Mouse (Mus musculus) gastrocnemius, postnatal 14 days (tissue): ENCODE measurements at regions not wholly inside any gene's neighbourhood (a gene's known extent, or its start where the extent isn't known, plus 50 kb on each side); places are given as distances from the start of the nearest gene placed in this dataset.

ENCODE experiments used
- DNase-seq: peaks from one replicate; pipeline ENCODE4 v3.0.0; 2021; ENCODE audit warnings: mixed read lengths
- intact Hi-C: fragments of 180-260 bp; cut with DNase I; formaldehyde crosslinking; loops from one replicate; pipeline ENCODE4 v1.15.1; 2025; ENCODE audit warnings: low total_unique reads

- no peak for DNase-seq
- intact Hi-C loops: no loop called here
Measured at GRCm38 (mm10) chr3:129386522-129386921, 54.0 kb upstream of the Enpep start.

DNA sequence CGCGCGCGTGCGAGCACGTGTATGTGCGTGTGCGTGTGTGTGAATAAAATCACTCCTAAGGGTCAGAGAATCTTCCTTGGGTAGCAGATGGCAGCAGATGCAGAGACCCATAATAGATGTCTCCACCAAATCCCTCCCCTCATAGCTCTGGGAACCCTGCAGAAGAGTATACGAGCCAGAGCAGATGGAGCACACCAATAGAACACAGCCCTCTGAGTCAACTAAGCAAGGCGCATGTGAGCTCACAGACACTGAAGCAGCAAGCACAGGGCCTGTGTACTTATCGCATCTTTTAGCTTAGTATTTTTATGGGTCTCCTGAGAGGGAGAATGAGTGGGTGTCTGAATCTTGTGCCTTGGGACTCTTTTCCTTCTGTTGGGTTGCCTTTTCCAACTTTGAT lies 58.0 kb upstream of the Enpep start:
- intact Hi-C loops: no loop called here

GRCm38 (mm10) chr3:129391888-129392813 lies 59.6 kb upstream of the Enpep start:
- intact Hi-C loops: no loop called here
- no peak for DNase-seq

More for the DNA sequence above, 58.0 kb upstream of the Enpep start:
- no peak for DNase-seq

GRCm38 (mm10) chr3:129392814-129393804 lies 60.6 kb upstream of the Enpep start:
- DNase-seq: no peak
- intact Hi-C loops: no loop called here

DNA sequence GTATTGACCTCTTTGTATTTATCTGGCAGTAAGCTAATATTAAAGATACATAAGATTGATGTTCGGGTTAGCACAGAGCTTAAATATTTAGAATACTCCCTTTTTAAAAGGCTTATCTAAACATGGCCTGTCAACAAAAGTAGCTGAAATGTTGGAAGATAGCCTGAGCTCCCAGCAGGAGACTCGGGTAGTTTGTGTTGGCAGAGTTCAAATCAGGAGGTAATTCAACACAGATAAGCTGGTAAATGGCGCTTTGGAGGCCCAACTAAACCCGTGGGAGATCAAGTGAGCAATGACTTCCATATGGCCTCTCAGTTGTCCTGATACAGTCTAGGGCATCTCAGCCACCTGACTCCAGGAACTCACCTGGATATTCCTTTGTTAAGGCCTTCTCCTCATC lies 65.0 kb upstream of the Enpep start:
- intact Hi-C loops: no loop called here
- no peak for DNase-seq

DNA sequence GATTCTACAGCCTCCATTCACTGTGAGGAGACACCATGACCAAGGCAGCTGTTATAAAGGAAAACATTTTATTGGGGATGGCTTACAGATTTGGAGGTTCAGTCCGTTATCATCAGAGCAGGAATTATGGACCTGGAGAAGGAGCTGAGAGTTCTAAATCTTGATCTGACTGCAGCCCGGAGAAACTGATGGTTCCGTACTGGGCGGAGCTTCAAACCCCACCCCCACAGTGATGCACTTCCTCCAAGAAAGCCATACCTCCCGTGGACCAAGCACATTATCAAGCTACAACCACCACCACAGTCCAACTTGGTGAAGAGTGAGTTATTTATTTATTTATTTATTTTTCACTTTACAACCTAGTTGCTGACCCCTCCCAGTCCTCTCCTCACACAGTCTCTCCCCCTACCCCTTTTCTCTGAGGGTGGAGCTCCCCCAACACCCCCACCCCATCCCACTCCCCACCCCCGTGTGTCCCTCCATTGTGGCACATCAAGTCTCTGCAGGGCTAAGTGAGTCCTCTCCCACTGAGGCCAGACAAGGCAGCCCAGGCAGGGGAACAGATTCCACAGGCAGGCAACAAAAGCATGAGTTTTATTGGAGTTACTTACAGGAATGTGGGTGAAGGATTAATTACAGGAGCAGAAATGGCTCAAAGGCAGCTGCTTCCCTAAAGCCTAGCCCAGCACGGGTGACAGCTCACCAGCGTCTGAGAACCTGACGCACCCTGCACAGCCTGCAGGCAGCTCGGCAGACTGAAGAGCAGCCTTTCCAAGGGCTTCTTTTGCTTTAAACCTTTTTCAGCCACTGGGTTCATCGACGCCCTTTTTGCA lies 67.8 kb upstream of the Enpep start:
- intact Hi-C loops: no loop called here
- no peak for DNase-seq

- DNase-seq: no peak
- intact Hi-C loops: no loop called here
Measured at GRCm38 (mm10) chr3:129411389-129412054, 79.0 kb upstream of the Enpep start.

- intact Hi-C loops: no loop called here
- no peak for DNase-seq
Measured at GRCm38 (mm10) chr3:129412126-129412960, 79.8 kb upstream of the Enpep start.

- intact Hi-C loops: no loop called here
- DNase-seq: no peak
Measured at GRCm38 (mm10) chr3:129412961-129413246, 80.4 kb upstream of the Enpep start.

GRCm38 (mm10) chr3:129415656-129416055 lies 83.1 kb upstream of the Enpep start:
- DNase-seq: no peak
- intact Hi-C loops: no loop called here

- intact Hi-C loops: no loop called here
- DNase-seq: no peak
Measured at GRCm38 (mm10) chr3:129416337-129416736, 83.8 kb upstream of the Enpep start.

- peak; percentile 22 for DNase-seq
- intact Hi-C loops: loop anchor here (5.0 kb wide), 2 partner anchors 114 to 266 kb away; no protein-coding TSS in a partner anchor
Measured at GRCm38 (mm10) chr3:129421620-129422239, 89.2 kb upstream of the Enpep start.

- intact Hi-C loops: no loop called here
- no peak for DNase-seq
Measured at GRCm38 (mm10) chr3:129428750-129429149, 96.2 kb upstream of the Enpep start.

DNA sequence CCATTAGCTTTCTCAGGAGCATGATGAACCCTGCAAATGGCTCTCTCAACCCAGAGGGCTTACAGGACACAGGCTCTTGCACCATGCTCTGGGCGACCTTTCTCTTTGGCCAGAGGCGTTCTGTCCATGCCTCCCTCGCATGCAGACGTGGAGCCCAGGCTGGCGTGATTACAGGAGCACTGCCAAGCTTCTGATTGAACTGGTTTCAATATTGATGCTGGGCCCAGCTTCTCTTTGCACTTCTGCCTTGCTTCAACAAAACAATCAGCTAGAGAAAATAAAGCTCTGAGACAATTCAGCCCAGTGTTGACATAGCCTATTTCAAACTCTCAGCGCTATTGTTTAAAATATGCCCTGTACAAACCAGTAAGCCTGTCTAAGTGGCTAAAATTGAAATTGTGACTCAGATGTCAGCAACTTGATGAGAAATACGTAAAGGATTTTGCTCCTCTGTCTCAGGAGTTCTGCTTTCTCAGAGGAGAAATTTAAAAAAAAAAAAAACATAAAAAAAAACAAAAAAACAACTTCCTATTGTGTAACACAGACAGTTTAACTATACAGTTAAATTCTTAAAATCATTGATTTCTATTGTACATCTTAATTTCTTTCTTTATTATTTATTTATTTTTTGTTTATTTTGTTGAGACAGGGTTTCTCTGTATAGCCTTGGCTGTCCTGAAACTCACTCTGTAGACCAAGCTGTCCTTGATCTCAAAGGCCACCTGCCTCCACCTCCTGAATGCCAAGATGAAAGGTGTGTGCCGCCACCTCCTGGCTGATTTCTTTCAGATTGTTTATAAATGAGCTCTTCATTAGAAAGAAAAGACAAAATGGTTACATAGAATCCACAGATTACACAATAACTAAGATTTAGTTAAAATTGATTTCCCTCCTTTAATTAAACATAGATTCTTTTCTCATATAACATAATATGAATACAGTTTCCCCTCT lies 96.9 kb upstream of the Enpep start:
- intact Hi-C loops: no loop called here
- peak; percentile 9 for DNase-seq

DNA sequence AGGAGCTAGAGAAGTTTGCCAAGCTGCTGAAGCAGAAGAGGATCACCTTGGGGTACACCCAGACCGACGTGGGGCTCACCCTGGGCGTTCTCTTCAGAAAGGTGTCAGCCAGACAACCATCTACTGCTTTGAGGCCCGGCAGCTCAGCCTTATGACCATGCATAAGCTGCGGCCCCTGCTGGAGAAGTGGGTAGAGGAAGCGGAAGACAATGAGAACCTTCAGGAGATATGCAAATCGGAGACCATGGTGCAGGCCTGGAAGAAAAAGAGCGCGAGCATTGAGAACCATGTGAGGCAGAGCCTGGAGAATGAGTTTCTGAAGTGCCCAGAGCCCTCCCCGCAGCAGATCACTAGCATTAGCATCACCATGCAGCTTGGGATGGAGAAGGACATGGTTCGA lies 98.1 kb upstream of the Elovl6 start:
- intact Hi-C loops: no loop called here
- no peak for DNase-seq

DNA sequence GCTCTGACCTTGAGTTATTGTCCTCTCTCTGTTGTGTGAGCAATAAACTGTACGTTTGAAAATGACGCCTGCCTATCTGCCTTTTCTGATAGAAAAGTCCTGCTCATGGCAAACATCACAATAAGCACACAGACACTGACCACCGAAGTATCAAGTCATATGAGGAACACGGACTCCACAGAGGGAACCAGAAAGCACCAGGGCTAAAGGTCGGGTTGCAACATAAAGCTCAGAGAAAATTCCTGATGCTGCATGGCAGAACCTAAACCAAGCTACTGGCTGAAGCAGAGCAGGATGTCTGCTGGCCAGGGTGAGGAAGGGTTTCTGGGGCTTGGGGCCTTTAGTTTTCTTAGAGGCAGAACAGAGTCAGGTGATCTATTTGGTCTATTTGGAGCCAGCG lies 94.5 kb upstream of the Elovl6 start:
- intact Hi-C loops: no loop called here
- no peak for DNase-seq

DNA sequence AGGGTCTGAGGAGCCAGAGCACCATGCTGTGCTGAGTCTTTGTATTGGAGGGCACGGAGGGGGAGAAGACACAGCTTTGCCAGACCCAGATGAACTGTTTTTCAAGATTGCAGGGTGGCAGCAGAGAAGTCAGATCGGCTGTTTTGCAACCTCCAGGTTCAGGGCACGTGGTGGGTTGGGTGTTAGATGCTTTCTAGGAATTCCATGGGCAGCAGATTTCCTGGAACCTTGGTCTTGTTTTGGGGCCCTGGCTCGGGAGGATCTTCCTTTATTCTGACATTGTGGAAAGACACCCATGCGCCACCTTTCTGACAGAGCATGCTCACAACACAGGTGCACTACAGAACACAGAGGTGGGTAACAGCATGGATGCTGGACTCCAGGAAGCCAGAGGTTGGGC lies 89.4 kb upstream of the Elovl6 start:
- DNase-seq: no peak
- intact Hi-C loops: no loop called here
